Mouse (Mus musculus) left cerebral cortex, postnatal 10 days (tissue): ENCODE measurements around the gene H2-M10.6. TPM values are rescaled to one million over a fixed set of nuclear protein-coding genes. Genes with fewer than 3 reads are reported as not detected.
A peak's percentile ranks its signal among the peaks of the same experiment; 100 is the strongest.

Source experiments
- DNase-seq, 2 experiments: peaks; one replicate each; pipeline ENCODE4 v3.0.0; 2021 to 2022; ENCODE audit warnings: low spot score in 2 of 2, mixed read lengths in 1 of 2; ENCODE audit errors: extremely low spot score in 1 of 2
- intact Hi-C: fragments of 180-260 bp; cut with DNase I; formaldehyde crosslinking; loops from one replicate; pipeline ENCODE4 v1.15.1; 2025
- total RNA-seq, 2 experiments: library from RNA; stranded (reverse); gene quantifications; 2 replicates each; pipeline ENCODE4 v1.2.3; 2021

H2-M10.6 gene
- total RNA-seq, 2 experiments from 2014 or later: not detected

DNA sequence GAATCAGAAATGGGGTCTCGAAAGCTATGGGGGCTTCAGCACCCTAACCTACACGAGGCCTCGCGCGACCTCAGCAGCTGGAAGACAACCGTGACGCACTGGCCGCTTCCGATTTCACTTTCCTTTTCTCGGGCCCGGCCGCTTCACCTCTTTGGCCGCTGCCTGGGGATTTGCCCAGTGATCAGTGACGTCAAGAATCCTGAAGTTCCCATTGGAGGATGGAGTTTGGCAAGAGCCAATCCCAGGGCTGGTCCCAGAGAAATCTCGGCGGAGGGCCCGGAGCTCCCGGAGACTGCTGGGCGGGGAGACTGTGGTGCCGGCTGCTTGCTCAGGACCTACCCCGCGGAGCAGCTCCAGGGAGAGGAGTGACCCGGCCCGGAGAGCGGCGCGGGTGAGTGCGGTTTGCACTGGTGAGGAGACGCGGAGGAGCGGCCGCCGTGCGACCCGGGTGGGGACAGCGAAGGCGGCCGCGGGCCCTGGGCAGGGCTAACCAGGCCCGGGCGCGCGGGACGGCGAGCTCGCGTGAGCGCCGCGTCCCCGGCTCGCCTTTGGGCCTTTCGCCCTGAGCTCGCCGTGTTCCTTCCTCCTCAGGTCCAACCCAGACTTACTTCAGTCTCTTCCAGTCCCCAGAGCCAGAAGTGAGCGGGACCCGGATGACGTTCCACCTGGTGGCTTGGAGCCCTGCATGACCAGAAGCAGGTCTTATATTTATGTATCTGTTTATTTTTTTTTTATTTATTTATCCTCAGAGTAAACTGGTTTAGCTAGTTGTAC, 25.1 kb downstream of the H2-M10.6 start, which contains the start of gene Trim26:
Gene Trim26 (plus strand): TSS at position 261 of the 774 bp plus-strand sequence.
- DNase-seq: peak; percentile 96 to 97
- intact Hi-C loops: no loop called here

DNA sequence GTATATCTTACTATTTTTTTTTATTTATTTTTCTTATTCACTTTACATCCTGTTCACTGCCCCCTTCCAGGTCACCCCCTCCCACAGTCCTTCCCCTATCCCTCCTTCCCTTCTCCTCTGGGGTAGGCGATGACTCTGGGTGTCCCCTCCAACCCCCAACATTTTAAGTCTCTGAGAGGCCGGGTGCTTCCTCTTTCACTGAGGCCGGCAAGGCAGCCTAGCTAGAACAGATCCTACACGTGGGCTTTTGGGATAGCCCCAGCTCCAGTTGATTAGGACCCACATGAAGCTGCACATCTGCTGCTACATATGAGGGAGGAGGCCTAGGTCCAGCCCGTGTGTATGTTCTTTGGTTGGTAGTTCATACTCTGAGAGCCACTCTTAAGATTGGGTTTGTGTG, 27.0 kb downstream of the H2-M10.6 start:
- no peak for DNase-seq
- intact Hi-C loops: no loop called here

DNA sequence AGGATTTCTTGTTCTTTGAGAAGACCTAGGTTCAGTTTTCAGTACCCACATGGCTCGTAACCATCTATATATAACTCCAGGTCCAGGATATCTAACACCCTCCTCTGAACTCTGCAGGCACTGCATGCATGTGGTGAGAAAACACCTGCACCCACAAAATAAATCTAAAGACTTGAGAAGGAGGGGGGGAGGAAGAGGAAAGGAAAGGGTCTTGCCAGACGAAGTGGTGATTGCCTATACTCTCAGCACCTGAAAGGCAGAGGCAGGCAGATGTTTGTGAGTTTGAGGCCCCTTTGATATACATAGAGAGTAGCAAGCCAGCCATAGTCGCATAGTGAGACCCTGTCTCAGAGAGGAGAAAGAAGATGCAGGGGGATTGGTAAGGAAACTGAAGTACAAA, 28.0 kb downstream of the H2-M10.6 start:
- intact Hi-C loops: no loop called here

DNA sequence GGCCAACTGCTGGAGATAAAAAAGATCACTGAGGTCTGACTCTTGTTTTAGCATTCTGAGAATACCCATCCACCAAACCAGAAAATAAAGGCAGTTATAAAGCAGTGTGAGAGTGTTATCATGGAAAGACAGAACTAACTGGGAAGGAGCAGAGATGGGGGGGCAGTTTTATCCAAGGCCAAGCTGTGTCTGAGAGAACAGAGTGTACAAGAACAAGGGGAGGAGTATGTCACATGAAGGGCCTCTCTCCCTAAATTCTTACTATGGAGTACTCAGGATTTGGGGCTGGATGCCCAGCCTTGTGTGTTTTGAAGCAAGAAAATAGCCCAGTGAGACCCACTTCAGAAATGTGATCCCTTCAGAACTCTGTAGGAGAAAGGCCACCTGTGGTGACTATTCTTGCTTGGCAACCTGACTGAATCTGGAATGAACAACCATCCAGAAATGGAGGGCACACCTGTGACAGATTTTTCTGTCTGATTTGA, 29.0 kb downstream of the H2-M10.6 start:
- no peak for DNase-seq
- intact Hi-C loops: no loop called here

More for the DNA sequence above, 28.0 kb downstream of the H2-M10.6 start:
- DNase-seq: no peak

DNA sequence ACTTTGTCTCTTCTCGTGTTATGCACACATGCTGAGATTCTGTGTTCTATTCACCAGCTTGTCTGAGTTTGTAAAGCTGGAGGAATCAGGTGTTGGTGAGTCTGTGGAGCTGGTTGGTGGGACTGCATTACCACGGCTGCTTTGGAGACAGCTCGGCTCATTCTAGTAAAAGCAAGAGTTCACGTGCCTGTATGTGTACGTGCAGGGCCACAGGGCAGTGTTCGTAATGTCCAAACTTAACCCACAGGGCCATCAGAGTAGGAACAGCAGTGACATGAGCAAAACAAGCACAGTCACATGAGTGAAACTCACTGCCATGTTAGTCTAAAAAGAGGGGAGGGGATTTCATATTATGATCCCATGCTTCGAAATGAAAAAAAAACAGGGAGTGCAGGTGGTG, 31.7 kb downstream of the H2-M10.6 start:
- intact Hi-C loops: no loop called here
- DNase-seq: no peak

DNA sequence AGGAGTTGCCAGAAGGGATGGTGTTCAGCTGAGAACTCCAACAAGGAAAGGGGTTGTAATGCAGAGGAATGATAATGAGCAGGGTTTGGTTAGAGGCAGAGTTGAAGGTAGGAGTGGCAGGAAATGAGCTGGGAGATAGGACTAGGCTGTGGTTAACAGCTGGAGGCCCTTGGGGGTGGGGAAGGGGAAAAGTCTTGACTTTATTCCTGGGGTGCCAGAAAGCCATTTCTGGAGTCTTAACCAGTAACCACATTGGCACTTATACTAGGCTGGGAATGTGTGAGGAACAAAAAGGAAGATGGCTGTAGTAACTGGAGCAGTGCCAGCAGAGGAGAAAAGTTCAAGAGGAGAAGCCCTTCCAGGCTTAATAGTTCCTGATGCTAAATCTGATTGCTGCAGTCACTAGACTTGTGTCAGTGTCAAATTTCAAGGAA, 32.3 kb downstream of the H2-M10.6 start:
- intact Hi-C loops: no loop called here
- DNase-seq: no peak

DNA sequence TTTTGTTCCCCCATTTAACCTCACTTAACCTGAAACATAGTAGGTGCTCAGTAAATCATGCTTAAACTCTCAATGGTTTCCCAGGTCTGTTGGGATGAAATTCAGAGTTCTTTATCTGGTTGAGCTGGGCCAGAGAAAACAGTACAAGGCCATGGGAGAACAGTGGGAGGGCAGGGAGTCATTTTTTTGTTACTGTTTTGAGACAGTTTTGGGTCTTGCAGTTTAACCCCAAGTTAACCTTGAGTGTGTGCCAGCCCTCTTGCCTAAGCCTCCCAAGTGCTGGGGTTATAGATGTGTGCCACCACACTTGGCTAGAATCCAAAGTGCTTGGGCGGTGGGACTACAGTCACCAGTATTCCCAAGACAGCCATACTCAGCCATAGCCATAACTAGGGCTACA, 32.8 kb downstream of the H2-M10.6 start:
- intact Hi-C loops: no loop called here
- no peak for DNase-seq

DNA sequence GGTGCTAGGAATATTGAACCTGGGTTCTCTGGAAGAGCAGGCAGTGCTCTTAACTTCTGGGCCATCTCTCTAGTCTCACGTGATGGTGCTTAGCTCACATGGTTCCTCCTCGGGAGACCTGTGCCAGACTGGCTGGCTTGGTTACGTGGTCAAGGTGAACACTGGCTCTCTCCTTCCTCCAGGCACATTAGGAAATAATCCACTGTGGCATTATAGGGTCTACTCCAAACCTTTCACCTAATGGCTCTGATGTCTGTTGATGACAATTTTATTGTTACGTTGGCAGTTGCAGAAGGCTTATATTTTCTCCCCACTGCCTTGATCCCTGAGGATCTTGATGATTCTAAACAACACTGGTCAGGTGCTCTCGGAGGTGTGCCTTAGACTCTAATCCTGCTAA, 36.9 kb downstream of the H2-M10.6 start:
- intact Hi-C loops: no loop called here
- no peak for DNase-seq

DNA sequence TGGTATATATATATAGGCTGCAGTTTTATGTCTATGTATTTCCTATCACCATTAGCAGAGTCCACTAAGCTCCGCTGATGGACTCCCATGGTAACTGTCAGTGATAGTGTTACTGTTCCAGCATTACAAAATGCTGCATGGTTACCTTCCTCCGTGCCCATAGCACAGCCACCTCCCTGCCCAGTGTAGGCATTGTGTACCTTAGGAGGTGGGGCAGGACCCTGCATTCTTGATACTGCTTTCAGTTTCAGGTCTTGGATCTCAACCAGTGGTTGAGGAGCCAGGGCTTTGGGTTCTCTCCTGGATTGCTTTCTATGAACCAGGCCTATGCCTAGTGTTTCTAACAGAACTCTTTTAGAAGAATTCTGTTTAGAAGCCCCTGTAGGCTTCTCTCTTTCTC, 38.0 kb downstream of the H2-M10.6 start:
- no peak for DNase-seq
- intact Hi-C loops: no loop called here

DNA sequence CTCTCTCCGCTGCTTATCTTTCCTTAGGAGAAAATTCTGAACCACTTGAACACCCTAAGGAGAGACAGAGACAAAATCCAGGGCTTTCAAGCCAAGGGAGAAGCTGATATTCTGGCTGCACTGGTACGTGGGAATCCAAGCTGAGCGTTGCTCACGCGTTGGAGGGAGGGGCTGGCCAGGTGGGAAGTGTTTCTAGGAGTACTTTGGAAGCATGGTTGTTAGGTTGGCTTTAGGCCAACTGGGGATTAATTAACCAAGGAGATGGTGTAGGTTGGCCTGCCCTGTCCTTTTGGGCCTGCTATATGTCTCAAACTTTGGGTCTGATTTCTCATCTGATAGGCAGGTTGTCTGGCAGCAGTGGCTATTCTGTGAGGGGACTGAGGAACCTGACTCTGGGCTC, 39.2 kb downstream of the H2-M10.6 start:
- DNase-seq: no peak
- intact Hi-C loops: no loop called here

DNA sequence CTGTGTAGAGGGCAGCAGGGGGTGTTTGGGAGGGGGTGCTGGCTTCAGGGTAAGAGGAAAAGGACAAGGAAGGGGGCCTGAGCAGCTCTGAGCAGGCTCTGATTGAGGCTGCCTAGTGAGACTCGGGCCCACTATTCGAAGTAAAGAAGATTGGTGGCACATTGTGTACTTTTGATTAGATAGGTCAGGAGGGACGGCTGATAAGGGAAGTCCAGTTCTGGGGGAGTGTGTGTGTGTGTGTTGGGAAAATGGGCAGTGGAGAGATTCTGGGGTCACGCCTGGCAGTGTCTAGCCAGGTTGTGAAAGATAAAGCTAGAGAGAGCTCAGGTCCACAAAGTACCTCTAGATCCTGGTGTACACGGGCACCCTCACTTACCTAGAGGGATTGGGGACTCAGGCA, 39.7 kb downstream of the H2-M10.6 start:
- intact Hi-C loops: no loop called here
- no peak for DNase-seq

DNA sequence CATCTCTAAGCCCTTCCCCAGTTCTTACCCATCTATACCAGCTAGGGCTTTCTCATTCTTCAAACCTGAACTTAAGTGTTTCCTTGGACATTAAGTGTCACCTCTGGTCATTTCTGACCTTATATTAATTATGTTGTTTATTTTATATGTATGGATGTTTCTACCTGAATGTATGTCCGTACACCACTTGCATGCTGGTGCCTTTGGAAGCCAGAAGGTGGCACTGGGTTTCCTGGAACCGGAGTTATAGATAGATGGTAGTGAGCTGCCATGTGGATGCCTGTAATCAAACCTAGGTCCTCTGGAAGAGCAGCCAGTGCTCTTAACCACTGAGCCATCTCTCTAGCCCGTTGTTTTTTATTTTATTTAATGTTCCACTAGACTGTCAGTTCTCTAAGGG, 43.5 kb downstream of the H2-M10.6 start:
- no peak for DNase-seq
- intact Hi-C loops: no loop called here

DNA sequence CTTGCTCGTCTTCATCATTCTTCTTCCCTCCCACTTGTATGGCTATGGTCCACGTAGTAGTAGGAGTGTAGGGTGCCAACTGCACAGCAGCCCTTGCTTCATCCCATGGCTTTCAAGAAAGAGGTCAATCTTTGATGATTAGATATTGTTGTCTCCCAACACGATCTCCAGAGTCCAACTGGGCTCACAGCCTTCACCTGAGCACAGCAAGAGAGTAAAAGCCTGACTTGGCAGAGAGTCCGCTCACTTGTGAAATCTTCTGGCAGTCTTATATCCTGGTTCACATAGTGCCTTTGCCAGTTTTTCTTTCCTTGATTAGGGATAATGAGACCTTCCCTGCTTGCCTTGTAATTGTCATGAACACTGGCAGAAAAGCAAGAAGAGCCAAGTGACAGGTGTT, 44.3 kb downstream of the H2-M10.6 start:
- intact Hi-C loops: no loop called here
- DNase-seq: no peak

DNA sequence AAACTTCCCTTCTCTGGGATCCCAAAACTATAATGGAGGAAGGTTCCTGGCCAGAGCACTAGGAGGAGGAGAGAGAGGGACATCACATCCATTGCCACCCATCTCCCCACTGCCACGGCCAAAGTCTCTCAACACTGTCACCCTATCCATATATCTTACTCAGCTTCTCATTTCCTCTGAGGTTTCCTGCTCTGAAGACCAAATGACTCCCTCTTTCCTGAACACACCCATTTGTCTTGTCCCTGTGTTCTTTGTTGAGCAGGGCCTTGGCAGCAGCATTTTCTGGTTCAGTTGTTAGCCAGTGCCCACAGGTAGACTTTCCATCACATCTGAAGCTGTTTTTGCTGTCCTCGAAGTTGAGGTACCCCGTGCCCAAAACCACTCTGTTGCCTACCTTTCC, 46.2 kb downstream of the H2-M10.6 start:
- intact Hi-C loops: no loop called here
- DNase-seq: no peak

DNA sequence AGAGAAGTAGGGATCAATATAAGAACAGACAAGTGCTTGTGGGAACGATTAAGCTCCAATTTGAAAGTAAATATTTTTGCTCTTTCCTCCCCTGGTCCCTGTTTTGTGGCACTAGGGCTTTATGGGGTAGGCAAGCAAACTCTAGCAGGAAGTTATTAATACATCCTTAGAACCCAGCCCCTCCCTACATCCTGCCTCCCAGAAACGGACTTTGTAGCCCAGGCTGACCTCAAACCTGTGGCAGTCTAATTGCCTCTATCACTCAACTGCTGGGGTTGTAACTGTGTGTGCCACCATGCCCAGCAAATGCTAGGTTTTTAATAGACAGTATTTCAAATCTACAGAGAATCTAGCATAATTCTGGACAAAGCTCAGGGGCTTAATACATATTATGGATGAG, 49.7 kb downstream of the H2-M10.6 start:
- DNase-seq: no peak
- intact Hi-C loops: no loop called here

Other genes starting within 250 kb of the H2-M10.6 start
- not detected for gene H2-M9, start 169.5 kb upstream of the H2-M10.6 start, total RNA-seq
- gene H2-M1, start 140.0 kb upstream of the H2-M10.6 start, total RNA-seq: not detected
- not detected for gene H2-M10.5, start 39.3 kb upstream of the H2-M10.6 start, total RNA-seq
- gene Trim26, start 25.0 kb downstream of the H2-M10.6 start, total RNA-seq: 10 to 100 TPM; 30.1 to 30.3 TPM
- not detected for gene Trim15, start 55.0 kb downstream of the H2-M10.6 start, total RNA-seq
- gene Trim10, start 57.4 kb downstream of the H2-M10.6 start, total RNA-seq: under 1 TPM in 1 of 2 experiments, not detected in 1; 0.19 TPM
- not detected for gene Trim40, start 78.0 kb downstream of the H2-M10.6 start, total RNA-seq
- gene Trim31, start 85.9 kb downstream of the H2-M10.6 start, total RNA-seq: not detected
- gene Rnf39, start 130.7 kb downstream of the H2-M10.6 start, total RNA-seq: 1 to 10 TPM; 1.3 to 2.6 TPM
- gene Ppp1r11, start 139.6 kb downstream of the H2-M10.6 start, total RNA-seq: 10 to 100 TPM; 89.7 to 90.6 TPM
- gene Znrd1, start 146.4 kb downstream of the H2-M10.6 start, total RNA-seq: 10 to 100 TPM; 25.3 to 27.8 TPM
- gene Znrd1as, start 146.4 kb downstream of the H2-M10.6 start, total RNA-seq: 1 to 10 TPM; 2.8 to 3.5 TPM
- under 1 TPM in 1 of 2 experiments, not detected in 1; 0.87 TPM for gene 2410137M14Rik, start 169.1 kb downstream of the H2-M10.6 start, total RNA-seq
- gene H2-M5, start 177.4 kb downstream of the H2-M10.6 start, total RNA-seq: 1 to 10 TPM; 3.6 to 3.9 TPM
- gene Zfp57, start 189.0 kb downstream of the H2-M10.6 start, total RNA-seq: 10 to 100 TPM; 68.8 to 72.1 TPM
- 10 to 100 TPM in 1 of 2 experiments, 1 to 10 TPM in 1; 3.7 to 11.2 TPM for gene Mog, start 211.2 kb downstream of the H2-M10.6 start, total RNA-seq
- gene Gabbr1, start 233.8 kb downstream of the H2-M10.6 start, total RNA-seq: 100 to 1,000 TPM; 579 to 604 TPM